Mouse (Mus musculus): Measurements from ENCODE around the gene Ptprn. TPM values are rescaled to one million over a fixed set of nuclear protein-coding genes. Genes with fewer than 3 reads are reported as not detected.

Gene Ptprn
- total and polyA plus RNA-seq, 3 experiments: not detected

DNA sequence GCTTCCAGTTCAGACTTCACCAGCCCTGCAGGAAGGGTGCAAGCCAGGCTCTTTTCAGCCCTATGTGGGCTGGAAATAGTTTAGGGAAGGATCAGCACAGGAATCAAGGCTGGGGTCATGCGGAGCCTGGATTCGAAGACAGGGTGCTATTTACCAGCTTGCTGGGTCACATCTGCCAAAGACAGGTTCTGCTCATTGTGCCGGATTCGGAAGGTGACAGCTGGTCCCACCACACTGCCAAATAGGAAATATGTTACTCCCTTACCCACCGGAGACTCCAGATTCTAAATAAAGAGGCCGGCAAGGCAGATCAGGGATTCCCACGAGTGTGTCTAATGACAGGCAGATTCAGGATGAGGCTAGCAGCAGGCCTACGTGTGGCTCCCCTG is 9.7 kb downstream of the Ptprn start:
- Histone ChIP-seq H3K9me3 (replicated peaks; ENCODE audit: low read length) (no peaks in the 10 kb centered on the region), H3K4me3 (replicated peaks in 1 of 3; ENCODE audit: low read depth in 2 of 3, low read length in 2 of 3, poor library complexity in 1 of 3) (no peak overlapping the region), H3K4me2 (ENCODE audit: insufficient read depth, low read depth, poor library complexity, severe bottlenecking) (no peak overlapping the region), H3K9ac (ENCODE audit: insufficient read depth, low read depth) (no peak overlapping the region), H3K4me1 (ENCODE audit: control insufficient read depth in 1 of 2, insufficient read depth in 2 of 2) (peaks cover 9 to 20% of the 10 kb centered on the region in 2 experiments), H3K27me3 (replicated peaks) (peaks cover 32% of the 10 kb centered on the region), H3K36me3 (replicated peaks in 1 of 2; ENCODE audit: control insufficient read depth in 1 of 2, insufficient read depth in 1 of 2, low read length in 1 of 2) (no peaks in the 10 kb centered on the region), H3K79me2 (replicated peaks; ENCODE audit: control insufficient read depth, extremely low read depth, insufficient read depth, poor library complexity, severe bottlenecking) (no peaks in the 10 kb centered on the region), H3K27ac (ENCODE audit: insufficient read depth, low read depth) (no peak overlapping the region)
- dilution Hi-C loops (cut with MboI; ENCODE audit: extremely low pct_ligation_motif_present, extremely low pct_unique_long_range_greater_than_20kb, low sequenced_read_pairs): no loop called here
- in situ Hi-C loops (cut with MboI; ENCODE audit: low pct_ligation_motif_present, low pct_unique_long_range_greater_than_20kb, low sequenced_read_pairs): loop anchor here (25.0 kb wide), 1 partner anchor 317 kb away; the partner anchor contains the start of gene Cfap65
- TF ChIP-seq ELF1 (IDR thresholded peaks at IDR 0.05; ENCODE audit: low read depth, low read length) (no peak), POLR2AphosphoS2 (IDR thresholded peaks at IDR 0.05; ENCODE audit: low read depth, low read length) (no peak), IRF4 (IDR thresholded peaks at IDR 0.05; ENCODE audit: low read depth, low read length) (no peak), CTCF (conservative IDR thresholded peaks at IDR 0.05 in 1 of 2, IDR thresholded peaks at IDR 0.05 in 1 of 2; ENCODE audit: low read depth in 2 of 2, low read length in 2 of 2) (no peak; a peak in 1 of 4 replicates), NELFE (IDR thresholded peaks at IDR 0.05; ENCODE audit: low read depth, low read length) (no peak), ZMIZ1 (IDR thresholded peaks at IDR 0.05; ENCODE audit: low read depth, low read length) (no peak), NRF1 (IDR thresholded peaks at IDR 0.05; ENCODE audit: low read depth, low read length) (no peak), RAD21 (IDR thresholded peaks at IDR 0.05; ENCODE audit: low read depth, low read length) (no peak)
- DNase-seq (ENCODE audit: extremely low read depth): no peak

DNA sequence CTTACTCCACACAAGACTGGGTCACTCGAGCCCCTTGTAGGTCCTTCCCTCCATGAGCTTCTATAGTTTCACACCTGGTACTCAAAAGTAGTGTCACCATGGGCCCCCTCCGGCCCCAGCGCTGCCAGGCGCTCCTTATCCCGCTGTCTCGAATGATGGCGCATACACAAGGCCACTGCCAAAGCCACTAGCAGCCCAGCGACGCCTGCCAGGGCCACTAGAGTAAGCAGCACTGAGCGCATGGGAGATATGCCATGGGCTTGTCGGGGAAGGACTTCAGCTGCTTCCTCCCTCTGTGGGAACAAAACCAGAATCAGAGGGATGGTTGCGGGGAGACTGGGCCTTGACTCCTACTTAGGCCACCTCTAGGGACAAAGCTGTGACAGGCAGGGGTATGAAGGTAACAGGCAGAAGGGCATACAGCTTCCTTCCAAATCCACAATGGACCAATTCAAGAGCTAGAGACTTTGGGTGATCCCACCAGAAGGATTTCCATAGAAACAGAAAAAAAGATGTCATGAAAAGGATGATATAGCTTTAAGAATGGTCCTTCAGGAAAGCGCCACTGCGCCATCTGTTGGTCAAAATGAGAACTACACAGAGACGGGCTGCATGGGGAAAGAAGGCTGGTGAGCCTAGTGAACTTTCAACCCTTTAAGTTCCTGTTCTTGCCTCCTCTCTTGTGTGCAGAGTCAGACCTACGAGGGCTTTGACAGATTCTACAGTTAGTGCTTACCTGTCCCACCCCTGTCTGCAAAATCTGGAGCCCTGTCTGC is 10.3 kb downstream of the Ptprn start:
- Histone ChIP-seq H3K36me3 (replicated peaks in 1 of 2; ENCODE audit: control insufficient read depth in 1 of 2, insufficient read depth in 1 of 2, low read length in 1 of 2) (no peaks in the 10 kb centered on the region), H3K9ac (ENCODE audit: insufficient read depth, low read depth) (no peak overlapping the region), H3K27me3 (replicated peaks) (peaks cover 30% of the 10 kb centered on the region), H3K4me2 (ENCODE audit: insufficient read depth, low read depth, poor library complexity, severe bottlenecking) (no peak overlapping the region), H3K4me1 (ENCODE audit: control insufficient read depth in 1 of 2, insufficient read depth in 2 of 2) (peaks cover 9 to 21% of the 10 kb centered on the region in 2 experiments), H3K4me3 (replicated peaks in 1 of 3; ENCODE audit: low read depth in 2 of 3, low read length in 2 of 3, poor library complexity in 1 of 3) (no peak overlapping the region), H3K79me2 (replicated peaks; ENCODE audit: control insufficient read depth, extremely low read depth, insufficient read depth, poor library complexity, severe bottlenecking) (no peaks in the 10 kb centered on the region), H3K9me3 (replicated peaks; ENCODE audit: low read length) (no peaks in the 10 kb centered on the region), H3K27ac (ENCODE audit: insufficient read depth, low read depth) (no peak overlapping the region)
- in situ Hi-C loops (cut with MboI; ENCODE audit: low pct_ligation_motif_present, low pct_unique_long_range_greater_than_20kb, low sequenced_read_pairs) (loop anchor here (25.0 kb wide), 1 partner anchor 317 kb away; the partner anchor contains the start of gene Cfap65), dilution Hi-C loops (cut with MboI; ENCODE audit: extremely low pct_ligation_motif_present, extremely low pct_unique_long_range_greater_than_20kb, low sequenced_read_pairs) (no loop called here)
- TF ChIP-seq MAFK (IDR thresholded peaks at IDR 0.05; ENCODE audit: insufficient replicate concordance, low read length): no peak
- TF ChIP-seq ZNF384 (IDR thresholded peaks at IDR 0.05; ENCODE audit: low read depth, low read length): peak; percentile 65
- TF ChIP-seq MYC (IDR thresholded peaks at IDR 0.05; ENCODE audit: low read depth, low read length): no peak
- TF ChIP-seq ETS1 (conservative IDR thresholded peaks at IDR 0.05; ENCODE audit: low read depth, low read length): no peak
- TF ChIP-seq BHLHE40 (IDR thresholded peaks at IDR 0.05; ENCODE audit: low read depth, low read length): no peak
- no peak for TF ChIP-seq E2F4 (IDR thresholded peaks at IDR 0.05; ENCODE audit: insufficient replicate concordance, low read depth, low read length)
- no peak for TF ChIP-seq POLR2AphosphoS2 (IDR thresholded peaks at IDR 0.05; ENCODE audit: low read depth, low read length)
- TF ChIP-seq USF1 (IDR thresholded peaks at IDR 0.05; ENCODE audit: low read depth, low read length): no peak
- TF ChIP-seq EP300 (IDR thresholded peaks at IDR 0.05; ENCODE audit: low read length): no peak
- no peak for TF ChIP-seq UBTF (IDR thresholded peaks at IDR 0.05; ENCODE audit: low read depth, low read length)
- TF ChIP-seq HCFC1 (IDR thresholded peaks at IDR 0.05; ENCODE audit: low read depth, low read length): no peak
- peak; percentile 88 for TF ChIP-seq SMC3 (IDR thresholded peaks at IDR 0.05; ENCODE audit: low read depth, low read length)
- peak; percentile 92 to 93 for TF ChIP-seq CTCF (conservative IDR thresholded peaks at IDR 0.05 in 1 of 2, IDR thresholded peaks at IDR 0.05 in 1 of 2; ENCODE audit: low read depth in 2 of 2, low read length in 2 of 2)
- TF ChIP-seq ELF1 (IDR thresholded peaks at IDR 0.05; ENCODE audit: low read depth, low read length): no peak
- peak; percentile 82 for TF ChIP-seq RAD21 (IDR thresholded peaks at IDR 0.05; ENCODE audit: low read depth, low read length)
- TF ChIP-seq KAT2A (IDR thresholded peaks at IDR 0.05; ENCODE audit: insufficient replicate concordance, low read length): no peak
- TF ChIP-seq MAX (IDR thresholded peaks at IDR 0.05; ENCODE audit: low read length): no peak
- TF ChIP-seq TCF12 (IDR thresholded peaks at IDR 0.05; ENCODE audit: low read depth, low read length): no peak
- no peak for TF ChIP-seq ZMIZ1 (IDR thresholded peaks at IDR 0.05; ENCODE audit: low read depth, low read length)
- TF ChIP-seq NRF1 (IDR thresholded peaks at IDR 0.05; ENCODE audit: low read depth, low read length): 0 out of 2 replicates have a peak, but pooled peaks have one; percentile 12
- no peak for TF ChIP-seq ZKSCAN1 (IDR thresholded peaks at IDR 0.05; ENCODE audit: borderline replicate concordance, low read depth, low read length)
- TF ChIP-seq TBP (conservative IDR thresholded peaks at IDR 0.05; ENCODE audit: low read depth, low read length): no peak
- TF ChIP-seq MAZ (IDR thresholded peaks at IDR 0.05; ENCODE audit: low read depth, low read length): 0 out of 2 replicates have a peak, but pooled peaks have one; percentile 19
- TF ChIP-seq POLR2A (IDR thresholded peaks at IDR 0.05; ENCODE audit: low read depth, low read length): no peak
- TF ChIP-seq ZC3H11A (IDR thresholded peaks at IDR 0.05; ENCODE audit: low read depth, low read length): peak; percentile 29; the same call in 1 of the 2 replicates
- peak; percentile 82 for DNase-seq (ENCODE audit: extremely low read depth)
